Mouse (Mus musculus) lung, postnatal 0 days (tissue): ENCODE data around the gene Hcn2.

ENCODE experiments used
- CTCF ChIP-seq: IDR thresholded peaks from 2 replicates; pipeline ENCODE4 v1.5.1; 2016; ENCODE audit warnings: antibody characterized with exemption, mild to moderate bottlenecking
- EP300 ChIP-seq: IDR thresholded peaks from 2 replicates; pipeline ENCODE4 v1.6.1; 2016; ENCODE audit warnings: antibody characterized with exemption, mild to moderate bottlenecking, control low read depth

DNA sequence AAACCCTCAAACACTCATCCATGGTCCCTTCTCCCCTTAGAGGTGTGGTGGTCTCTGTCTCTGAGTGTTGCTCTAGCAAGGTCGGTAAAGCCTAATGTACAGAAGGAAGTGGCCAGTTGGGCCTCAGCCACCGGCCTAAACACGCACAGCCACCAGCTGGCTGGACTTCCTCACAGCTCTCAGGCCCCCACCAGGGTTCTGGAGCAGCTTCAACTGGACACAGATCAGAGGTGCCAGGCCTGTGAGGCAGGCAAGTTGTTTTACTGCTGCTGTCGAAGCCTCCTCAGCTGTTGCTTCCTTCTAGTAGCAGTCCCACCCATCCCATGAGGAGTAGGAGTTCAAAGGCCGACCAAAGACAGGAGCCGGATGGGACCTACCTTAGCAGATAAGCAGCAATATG is 18.5 kb upstream of the Hcn2 start:
- TF ChIP-seq EP300: no peak
- no peak for TF ChIP-seq CTCF
